Mouse (Mus musculus) liver, embryonic 14.5 days (tissue): ENCODE measurements around the gene Hoxd9. TPM values are rescaled to one million over a fixed set of nuclear protein-coding genes. Genes with fewer than 3 reads are reported as not detected.

Source experiments
- ATAC-seq: fragments of 200-750 bp; cut with Nextera tagmentation; 2 replicates; pipeline ENCODE4 v1.8.0; 2017; ENCODE audit warnings: moderate number of reproducible peaks, mild to moderate bottlenecking, moderate library complexity; ENCODE audit not compliant: insufficient read depth
- DNase-seq, 3 experiments: peaks; one replicate each; pipeline ENCODE4 v3.0.0-alpha.2; 2012 to 2013; ENCODE audit warnings: low read depth in 3 of 3, low spot score in 3 of 3
- H3K27ac ChIP-seq: fragments of 300-500 bp; sonication (generic); 2 replicates; pipeline ENCODE4 v1.5.1; 2014; ENCODE audit warnings: moderate library complexity, mild to moderate bottlenecking, control low read depth, inconsistent platforms
- H3K27me3 ChIP-seq: fragments of 300-500 bp; sonication (generic); 2 replicates; pipeline ENCODE4 v1.6.1; 2014; ENCODE audit warnings: mild to moderate bottlenecking, low read length, moderate library complexity; ENCODE audit not compliant: control insufficient read depth, insufficient read depth
- H3K36me3 ChIP-seq: fragments of 300-500 bp; sonication (generic); replicated peaks from 2 replicates; pipeline ENCODE4 v1.6.1; 2014; ENCODE audit warnings: low read depth; ENCODE audit not compliant: control insufficient read depth, insufficient read depth
- H3K4me1 ChIP-seq, 2 experiments: fragments of 200-500 bp in 1 of 2; fragments of 300-500 bp in 1 of 2; sonication (generic) in 1 of 2; replicated peaks; 2 replicates each; pipeline ENCODE4 v1.6.1; 2012 to 2014; ENCODE audit warnings: antibody characterized with exemption in 1 of 2, inconsistent platforms in 1 of 2, low read length in 1 of 2; ENCODE audit not compliant: control insufficient read depth in 2 of 2, insufficient read depth in 2 of 2
- H3K4me2 ChIP-seq: fragments of 300-500 bp; sonication (generic); 2 replicates; pipeline ENCODE4 v1.6.1; 2014; ENCODE audit warnings: low read depth, mild to moderate bottlenecking, control low read depth, moderate library complexity
- H3K4me3 ChIP-seq, 2 experiments: fragments of 200-500 bp in 1 of 2; fragments of 300-500 bp in 1 of 2; sonication (generic) in 1 of 2; 2 replicates each; pipeline ENCODE4 v1.5.1; 2012 to 2014; ENCODE audit warnings: low read depth in 2 of 2, low read length in 2 of 2, mild to moderate bottlenecking in 2 of 2, control low read depth in 1 of 2, inconsistent platforms in 1 of 2, moderate library complexity in 1 of 2; ENCODE audit not compliant: insufficient read depth in 1 of 2
- H3K9ac ChIP-seq: fragments of 300-500 bp; sonication (generic); replicated peaks from 2 replicates; pipeline ENCODE4 v1.6.1; 2014; ENCODE audit warnings: mild to moderate bottlenecking, control low read depth, moderate library complexity
- H3K9me3 ChIP-seq: fragments of 300-500 bp; sonication (generic); 2 replicates; pipeline ENCODE4 v1.6.1; 2016; ENCODE audit warnings: low read length, mixed read lengths; ENCODE audit not compliant: control insufficient read depth
- CTCF ChIP-seq: IDR thresholded peaks from 2 replicates; pipeline ENCODE4 v1.5.1; 2016; ENCODE audit warnings: antibody characterized with exemption, low read depth, control low read depth
- EP300 ChIP-seq: IDR thresholded peaks from 2 replicates; pipeline ENCODE4 v1.6.1; 2016; ENCODE audit warnings: antibody characterized with exemption, low read depth
- WGBS: fragments of 180-500 bp; shearing (Covaris S2); extraction: QIAGEN DNeasy Blood & Tissue Kit; methylation state at CpG from one replicate; pipeline ENCODE4 v1.1.7; 2014; ENCODE audit not compliant: insufficient replicate concordance; 5-methylcytosine and 5-hydroxymethylcytosine counted together
- polyA plus RNA-seq, 2 experiments: library from polyadenylated mRNA; depleted of rRNA in 1 of 2; stranded (reverse) in 1 of 2; unstranded in 1 of 2; fragments of >200 nt; fragmentation: Nextera tagmentation in 1 of 2; extraction: Ambion mirVana in 1 of 2; gene quantifications; 2 replicates each; pipeline versions ENCODE4 v1.2.1 to v1.2.3; 2012 to 2014

Hoxd9 gene
- polyA plus RNA-seq, 2 experiments, result 0.03 TPM; not detected in 1

- 3% methylated on average over 24 of the region's 24 CpGs for WGBS
- TF ChIP-seq EP300 (no peak), CTCF (no peak)
Measured at GRCm38 (mm10) chr2:74673835-74674425, 23.6 kb upstream of the Hoxd9 start.

GRCm38 (mm10) chr2:74674881-74675665 is 22.5 kb upstream of the Hoxd9 start, which contains the start of gene Hoxd12:
Gene Hoxd12 (plus strand): TSS chr2:74675013.
- Histone ChIP-seq H3K4me3 (no peak within 1 kb of the TSS), H3K36me3 (no peaks in the 10 kb centered on the region), H3K9ac (no peak within 1 kb of the TSS), H3K4me2 (no peak within 1 kb of the TSS), H3K4me1 (no peaks in the 10 kb centered on the region), H3K9me3 (no peaks in the 10 kb centered on the region), H3K27ac (no peak within 1 kb of the TSS), H3K27me3 (peaks cover 99% of the 10 kb centered on the region)
- TF ChIP-seq CTCF (no peak), EP300 (no peak)
- DNase-seq (no peak), ATAC-seq (no peak)
- WGBS, result 4% methylated on average over 47 of the region's 47 CpGs

More at GRCm38 (mm10) chr2:74673835-74674425, 23.6 kb upstream of the Hoxd9 start:
- peaks cover 99% of the 10 kb centered on the region for H3K27me3 ChIP-seq
- no peak overlapping the region for H3K4me3 ChIP-seq
- H3K27ac ChIP-seq, result no peak overlapping the region
- DNase-seq (no peak), ATAC-seq (no peak)
- H3K4me2 ChIP-seq, result no peak overlapping the region
- no peaks in the 10 kb centered on the region for H3K4me1 ChIP-seq
- no peak overlapping the region for H3K9ac ChIP-seq
- no peaks in the 10 kb centered on the region for H3K9me3 ChIP-seq
- H3K36me3 ChIP-seq, result no peaks in the 10 kb centered on the region

- Histone ChIP-seq H3K4me1 (no peaks in the 10 kb centered on the region), H3K27ac (no peak overlapping the region), H3K4me2 (no peak overlapping the region), H3K36me3 (no peaks in the 10 kb centered on the region), H3K27me3 (peaks cover 100% of the 10 kb centered on the region), H3K4me3 (no peak overlapping the region), H3K9me3 (no peaks in the 10 kb centered on the region), H3K9ac (no peak overlapping the region)
- ATAC-seq (no peak), DNase-seq (no peak)
- 7% methylated on average over 24 of the region's 24 CpGs for WGBS
- TF ChIP-seq CTCF (no peak), EP300 (no peak)
Measured at GRCm38 (mm10) chr2:74675666-74676282, 21.8 kb upstream of the Hoxd9 start.

GRCm38 (mm10) chr2:74676376-74677052 is 21.0 kb upstream of the Hoxd9 start:
- no peaks in the 10 kb centered on the region for H3K36me3 ChIP-seq
- ATAC-seq, result no peak
- no peak for DNase-seq
- H3K9ac ChIP-seq, result no peak overlapping the region
- WGBS, result 4% methylated on average over 9 of the region's 9 CpGs
- no peak overlapping the region for H3K4me3 ChIP-seq
- no peak overlapping the region for H3K4me2 ChIP-seq
- TF ChIP-seq CTCF (no peak), EP300 (no peak)
- peaks cover 100% of the 10 kb centered on the region for H3K27me3 ChIP-seq
- no peak overlapping the region for H3K27ac ChIP-seq
- H3K9me3 ChIP-seq, result no peaks in the 10 kb centered on the region
- H3K4me1 ChIP-seq, result no peaks in the 10 kb centered on the region
